Mouse (Mus musculus) stomach, postnatal 0 days (tissue): ENCODE results near the gene Rnf166. TPM values are rescaled to one million over a fixed set of nuclear protein-coding genes. Genes with fewer than 3 reads are reported as not detected.

Source experiments
- ATAC-seq: fragments of 200-750 bp; cut with Nextera tagmentation; 2 replicates; pipeline ENCODE4 v1.8.0; 2017; ENCODE audit not compliant: low FRiP score, low TSS enrichment
- DNase-seq: peaks from one replicate; pipeline ENCODE4 v3.0.0-alpha.2; 2016; ENCODE audit warnings: low spot score
- H3K27ac ChIP-seq: fragments of 300-500 bp; sonication (generic); replicated peaks from 2 replicates; pipeline ENCODE4 v1.5.1; 2014; ENCODE audit warnings: mild to moderate bottlenecking, control low read depth
- H3K27me3 ChIP-seq: fragments of 300-500 bp; sonication (generic); 2 replicates; pipeline ENCODE4 v1.6.1; 2014; ENCODE audit warnings: low read length; ENCODE audit not compliant: control insufficient read depth, insufficient read depth
- H3K36me3 ChIP-seq: fragments of 300-500 bp; sonication (generic); 2 replicates; pipeline ENCODE4 v1.6.1; 2014; ENCODE audit warnings: low read length, mixed read lengths; ENCODE audit not compliant: control insufficient read depth, insufficient read depth
- H3K4me1 ChIP-seq: fragments of 300-500 bp; sonication (generic); replicated peaks from 2 replicates; pipeline ENCODE4 v1.6.1; 2014; ENCODE audit warnings: antibody characterized with exemption; ENCODE audit not compliant: control insufficient read depth, insufficient read depth
- H3K4me2 ChIP-seq: fragments of 300-500 bp; sonication (generic); replicated peaks from 2 replicates; pipeline ENCODE4 v1.6.1; 2014; ENCODE audit warnings: low read depth, mild to moderate bottlenecking, control low read depth, moderate library complexity
- H3K4me3 ChIP-seq: fragments of 300-500 bp; sonication (generic); 2 replicates; pipeline ENCODE4 v1.5.1; 2014; ENCODE audit warnings: low read depth, low read length, control low read depth
- H3K9ac ChIP-seq: fragments of 300-500 bp; sonication (generic); 2 replicates; pipeline ENCODE4 v1.6.1; 2014; ENCODE audit warnings: mild to moderate bottlenecking, low read length, control low read depth, mixed read lengths
- H3K9me3 ChIP-seq: fragments of 300-500 bp; sonication (generic); 2 replicates; pipeline ENCODE4 v1.6.1; 2016; ENCODE audit warnings: low read length; ENCODE audit not compliant: control insufficient read depth
- CTCF ChIP-seq: IDR thresholded peaks from 2 replicates; pipeline ENCODE4 v1.5.1; 2016; ENCODE audit warnings: antibody characterized with exemption, low read depth, mild to moderate bottlenecking, moderate library complexity
- EP300 ChIP-seq: optimal IDR thresholded peaks from 2 replicates; pipeline ENCODE3; 2016; ENCODE audit warnings: antibody characterized with exemption
- WGBS: fragments of 180-500 bp; shearing (Covaris S2); extraction: QIAGEN DNeasy Blood & Tissue Kit; methylation state at CpG from one replicate; pipeline ENCODE4 v1.1.7; 2014; 5-methylcytosine and 5-hydroxymethylcytosine counted together
- polyA plus RNA-seq: library from polyadenylated mRNA; unstranded; fragments of >200 nt; fragmentation: Nextera tagmentation; extraction: Ambion mirVana; gene quantifications from 2 replicates; pipeline ENCODE4 v1.2.1, GENCODE M21; 2015

Gene Rnf166
- polyA plus RNA-seq, 1 experiment from 2014 or later, result 31.2 TPM

DNA sequence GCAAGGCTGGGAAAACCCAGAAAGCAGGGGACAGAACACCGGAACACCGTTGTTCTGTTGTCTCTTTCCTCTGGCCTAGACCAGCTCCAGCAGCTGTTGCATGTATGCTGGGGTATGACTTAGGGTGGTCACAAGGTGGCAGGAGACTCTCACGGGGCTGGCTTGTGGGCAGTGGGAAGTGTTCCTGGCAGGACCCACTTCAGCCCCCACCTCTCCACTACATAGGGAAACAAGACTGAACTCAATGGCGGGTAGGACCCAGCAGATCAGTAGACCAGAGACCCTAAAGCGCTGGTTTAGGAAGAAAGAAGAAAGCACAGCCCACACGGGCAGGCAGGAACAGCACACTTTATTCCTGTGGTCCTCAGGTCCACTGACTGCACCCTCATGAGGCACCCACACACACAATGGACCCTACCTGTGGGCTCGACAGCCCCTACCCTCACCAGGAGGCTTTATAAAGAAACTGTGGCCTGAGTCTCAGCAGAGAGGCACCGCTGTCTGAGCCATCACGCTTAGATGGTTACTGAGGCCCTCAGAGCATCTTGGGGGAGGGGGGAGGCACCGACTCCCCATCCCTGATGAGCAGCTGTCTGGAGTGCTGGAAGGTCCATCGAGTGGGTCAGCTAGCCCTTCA lies 42.5 kb downstream of the Rnf166 start:
- TF ChIP-seq CTCF, result peak; percentile 57
- TF ChIP-seq EP300, result no peak
- Histone ChIP-seq H3K4me1 (no peaks in the 10 kb centered on the region), H3K36me3 (peaks cover 12% of the 10 kb centered on the region; the same call in 1 of the 2 replicates), H3K27ac (no peak overlapping the region), H3K27me3 (no peaks in the 10 kb centered on the region), H3K9me3 (no peaks in the 10 kb centered on the region), H3K9ac (no peak overlapping the region), H3K4me3 (no peak overlapping the region), H3K4me2 (no peak overlapping the region)
- 59% methylated on average over 11 of the region's 11 CpGs for WGBS
- DNase-seq (no peak), ATAC-seq (no peak; the same call in 1 of the 2 replicates)

DNA sequence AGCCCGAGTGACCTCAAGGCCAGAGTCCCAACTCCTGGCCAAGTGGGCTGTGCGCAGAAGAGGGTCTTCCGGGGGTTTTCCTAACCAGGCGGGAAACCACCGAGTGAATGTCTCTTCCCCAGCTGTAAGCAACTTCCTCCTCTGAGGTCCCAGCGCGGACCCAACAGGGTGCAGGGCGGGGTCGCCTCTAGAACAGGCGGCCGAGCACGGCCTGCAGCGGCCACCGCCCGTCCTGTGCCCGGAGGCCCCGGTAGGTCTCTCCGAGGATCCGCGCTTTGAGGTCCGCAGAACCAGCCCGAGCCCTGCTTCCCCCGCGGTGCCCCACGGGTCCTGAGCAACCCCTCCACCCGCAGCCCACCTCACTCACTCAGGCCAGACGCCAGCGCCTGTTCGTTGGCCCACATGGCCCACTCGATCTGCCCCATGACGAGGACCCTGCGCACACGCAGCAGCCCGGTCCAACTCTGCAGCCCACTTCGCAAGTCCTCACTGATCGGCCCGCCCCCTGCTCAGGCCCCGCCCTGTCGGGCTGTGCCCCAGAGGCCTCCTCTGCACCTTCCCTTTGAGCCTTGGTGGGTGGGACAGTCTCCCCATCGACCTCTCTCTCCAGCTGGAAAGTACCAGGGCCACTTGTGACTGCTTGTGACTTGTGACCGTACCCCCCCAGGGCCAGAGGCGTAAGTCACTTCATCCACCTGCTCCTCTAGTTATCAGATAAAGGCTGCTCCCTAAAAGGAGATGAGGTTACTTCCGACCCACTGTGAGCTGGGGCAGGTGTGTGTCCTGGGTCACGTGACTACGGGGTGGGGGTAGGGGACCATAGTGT lies 43.2 kb downstream of the Rnf166 start, which contains the start of gene Cyba:
TSS of gene Cyba (minus strand) at position 488 of the 826 bp plus-strand sequence.
- Histone ChIP-seq H3K4me1 (no peaks in the 10 kb centered on the region), H3K9me3 (no peaks in the 10 kb centered on the region), H3K4me3 (peak within 1 kb of the TSS; percentile 48), H3K27me3 (no peaks in the 10 kb centered on the region), H3K36me3 (peaks cover 12% of the 10 kb centered on the region; the same call in 1 of the 2 replicates), H3K27ac (peak within 1 kb of the TSS; percentile 84), H3K9ac (peak within 1 kb of the TSS; percentile 66), H3K4me2 (peak within 1 kb of the TSS; percentile 71)
- DNase-seq, result peak; percentile 82
- TF ChIP-seq CTCF, result no peak
- TF ChIP-seq EP300, result no peak
- ATAC-seq, result peak; percentile 81
- WGBS, result 2% methylated on average over 45 of the region's 45 CpGs

- TF ChIP-seq EP300 (no peak), CTCF (no peak)
- Histone ChIP-seq H3K27me3 (no peaks in the 10 kb centered on the region), H3K4me1 (no peaks in the 10 kb centered on the region), H3K4me3 (peak overlapping the region; percentile 48), H3K9ac (peak overlapping the region; percentile 66), H3K27ac (peak overlapping the region; percentile 84), H3K9me3 (no peaks in the 10 kb centered on the region), H3K36me3 (peaks cover 12% of the 10 kb centered on the region; the same call in 1 of the 2 replicates), H3K4me2 (peak overlapping the region; percentile 71)
- peak; percentile 9 for ATAC-seq
- peak; percentile 51 for DNase-seq
- 31% methylated on average over 18 of the region's 18 CpGs for WGBS
Measured at GRCm38 (mm10) chr8:122431694-122432442, 44.0 kb downstream of the Rnf166 start.

DNA sequence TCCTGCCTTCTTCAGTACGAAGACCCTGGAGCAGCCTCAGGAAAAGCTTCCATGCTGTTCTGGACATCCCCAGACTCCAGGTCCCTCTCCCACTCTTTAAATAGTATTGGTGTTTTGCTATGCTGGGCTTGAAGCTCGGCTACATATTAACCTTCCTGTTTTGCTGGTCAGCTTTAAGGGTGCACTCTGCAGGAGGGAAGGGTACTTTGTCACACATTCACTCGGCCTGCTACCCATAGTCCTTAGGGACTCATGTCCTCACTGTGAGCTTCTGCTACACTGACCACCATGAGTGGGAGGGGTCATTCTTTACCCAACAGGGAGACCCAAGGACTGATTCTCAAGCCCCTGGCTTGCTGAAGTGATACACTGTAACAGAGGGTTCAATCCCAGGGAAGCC lies 45.2 kb downstream of the Rnf166 start:
- Histone ChIP-seq H3K9me3 (no peaks in the 10 kb centered on the region), H3K27me3 (no peaks in the 10 kb centered on the region), H3K4me1 (no peaks in the 10 kb centered on the region), H3K4me2 (no peak overlapping the region), H3K36me3 (peaks cover 3% of the 10 kb centered on the region; the same call in 1 of the 2 replicates), H3K27ac (no peak overlapping the region), H3K9ac (no peak overlapping the region), H3K4me3 (no peak overlapping the region)
- no peak for TF ChIP-seq EP300
- no peak for TF ChIP-seq CTCF
- ATAC-seq (no peak), DNase-seq (no peak)
- 75% methylated on average over 3 of the region's 3 CpGs for WGBS

GRCm38 (mm10) chr8:122430058-122430636 lies 45.7 kb downstream of the Rnf166 start:
- no peak for DNase-seq
- WGBS, result 82% methylated on average over 10 of the region's 10 CpGs

More at GRCm38 (mm10) chr8:122430058-122430636, 45.7 kb downstream of the Rnf166 start:
- Histone ChIP-seq H3K4me3 (no peak overlapping the region), H3K27ac (no peak overlapping the region), H3K4me2 (no peak overlapping the region), H3K4me1 (no peaks in the 10 kb centered on the region), H3K9ac (no peak overlapping the region), H3K27me3 (no peaks in the 10 kb centered on the region), H3K36me3 (peaks cover 3% of the 10 kb centered on the region; the same call in 1 of the 2 replicates), H3K9me3 (no peaks in the 10 kb centered on the region)
- TF ChIP-seq EP300, result no peak
- no peak for TF ChIP-seq CTCF
- no peak for ATAC-seq
